Mouse (Mus musculus) frontal cortex, adult (tissue): ENCODE results near the gene Carns1.

Experiments used
- ATAC-seq: cut with Nextera tagmentation; 2 replicates; pipeline ENCODE4 v1.9.2; 2017; ENCODE audit warnings: mild to moderate bottlenecking, moderate library complexity, mixed read lengths; ENCODE audit not compliant: low TSS enrichment

Carns1 gene

DNA sequence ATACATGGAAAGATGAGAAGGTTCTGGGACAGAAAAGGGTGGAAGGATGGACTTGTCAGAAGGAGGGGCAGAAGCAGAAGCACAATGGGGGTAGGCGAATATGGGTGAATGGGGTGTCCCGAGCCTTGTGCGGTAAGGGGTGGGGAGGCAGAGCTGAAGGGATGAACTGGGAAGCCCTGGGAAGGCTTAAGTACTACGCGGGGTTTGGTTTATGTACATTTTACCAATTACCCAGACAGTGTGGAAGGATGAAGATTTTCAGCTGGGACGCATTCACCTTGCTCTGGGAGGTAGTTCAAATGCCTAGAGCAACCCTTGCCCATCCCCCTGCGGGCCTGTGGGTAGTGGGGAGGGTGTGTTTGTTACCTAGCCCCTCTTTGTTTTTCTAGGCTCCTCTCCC lies 26.9 kb upstream of the Carns1 start:
- ATAC-seq = 0 out of 2 replicates have a peak, but pooled peaks have one; percentile 22

DNA sequence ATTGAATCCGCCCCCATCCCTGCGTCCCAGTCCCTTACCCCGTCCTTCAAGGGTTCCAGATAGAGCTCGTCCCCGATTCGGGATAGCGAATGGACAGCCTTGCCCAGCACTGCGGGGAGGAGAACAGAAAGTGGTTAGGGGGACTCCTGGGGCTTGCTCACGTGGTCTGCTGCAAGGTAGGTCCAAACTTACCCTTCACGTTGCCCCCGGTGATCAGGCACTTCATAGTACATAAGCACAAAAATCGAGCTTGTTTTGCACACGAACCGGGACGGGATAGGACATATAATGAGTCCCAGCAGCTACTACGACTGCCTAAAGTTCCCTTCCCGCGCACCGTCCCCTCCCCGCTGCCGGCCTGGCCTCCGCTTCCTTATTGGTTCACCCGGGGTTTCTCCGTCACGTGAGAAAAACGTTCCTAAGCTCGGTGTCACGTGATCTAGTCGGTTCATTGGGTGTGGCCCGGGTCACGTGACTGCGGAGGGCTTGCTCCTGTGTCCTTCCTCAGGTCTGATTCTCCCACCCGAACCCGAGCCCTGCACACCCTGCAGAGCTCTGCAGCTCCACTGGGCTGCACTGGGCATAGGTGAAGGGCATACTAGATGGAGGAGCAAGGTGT lies 26.1 kb upstream of the Carns1 start, which contains the start of gene Rad9a:
TSS of gene Rad9a (minus strand) at position 372 of the 619 bp plus-strand sequence.
- ATAC-seq = peak; percentile 42

DNA sequence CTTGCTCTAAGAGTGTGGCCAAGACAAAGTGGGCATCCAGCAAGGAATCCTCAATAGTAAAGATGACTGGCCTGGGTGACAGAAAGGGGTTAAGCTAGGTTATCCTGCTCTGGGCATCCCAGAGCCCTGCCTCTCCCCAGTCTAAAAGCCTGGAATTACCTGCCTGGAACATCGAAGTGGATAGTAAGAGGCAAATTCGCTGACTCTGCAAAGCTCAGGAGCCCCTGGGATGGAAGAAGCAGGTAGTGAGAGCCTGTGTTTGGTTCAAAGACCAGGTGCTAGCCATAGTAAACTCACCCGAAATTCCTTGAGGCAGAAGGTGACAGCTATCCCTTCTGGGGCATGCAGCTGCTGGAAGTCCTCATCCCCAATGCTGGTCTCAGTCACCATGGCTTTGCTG lies 21.9 kb upstream of the Carns1 start:
- no peak for ATAC-seq

DNA sequence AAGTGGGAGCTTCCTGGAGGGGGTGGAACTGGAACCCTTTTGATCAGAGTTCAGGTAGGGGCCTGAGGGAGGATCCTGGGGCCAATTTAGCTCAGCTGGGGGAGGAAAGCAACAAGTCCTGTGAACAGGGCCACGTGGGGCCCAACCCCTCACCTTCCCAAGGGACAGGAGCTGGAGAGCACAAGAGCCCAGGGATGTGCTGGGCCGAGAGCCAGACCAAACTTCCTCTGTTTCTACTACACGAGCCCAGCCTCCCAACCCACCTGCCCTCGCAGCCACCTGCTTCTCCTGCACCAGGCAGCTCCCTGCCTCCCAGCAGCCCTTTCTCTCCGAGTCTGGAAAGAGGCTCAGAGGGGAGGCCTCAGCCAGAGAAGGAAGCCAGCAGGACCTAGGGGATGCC lies 21.3 kb upstream of the Carns1 start:
- no peak for ATAC-seq

DNA sequence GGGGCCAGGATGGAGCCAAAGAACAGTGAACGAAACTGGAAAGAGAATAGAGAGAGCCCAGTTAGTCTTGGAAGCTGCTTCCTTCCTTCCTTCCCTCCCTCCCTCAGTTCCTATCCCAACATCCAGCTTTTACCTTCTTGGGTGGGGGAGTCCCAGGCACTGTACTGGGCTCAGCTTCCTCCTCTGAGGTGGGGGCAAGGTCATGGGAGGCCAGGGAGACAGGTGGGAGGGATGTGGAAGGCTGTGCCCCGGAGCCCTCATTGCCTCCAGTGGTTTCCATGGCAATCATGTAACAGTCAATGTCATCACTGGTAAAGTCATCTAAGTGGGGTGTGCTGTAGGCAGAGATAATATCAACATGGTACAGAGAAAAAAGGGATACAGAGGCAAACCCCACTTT lies 20.8 kb upstream of the Carns1 start:
- ATAC-seq = no peak

DNA sequence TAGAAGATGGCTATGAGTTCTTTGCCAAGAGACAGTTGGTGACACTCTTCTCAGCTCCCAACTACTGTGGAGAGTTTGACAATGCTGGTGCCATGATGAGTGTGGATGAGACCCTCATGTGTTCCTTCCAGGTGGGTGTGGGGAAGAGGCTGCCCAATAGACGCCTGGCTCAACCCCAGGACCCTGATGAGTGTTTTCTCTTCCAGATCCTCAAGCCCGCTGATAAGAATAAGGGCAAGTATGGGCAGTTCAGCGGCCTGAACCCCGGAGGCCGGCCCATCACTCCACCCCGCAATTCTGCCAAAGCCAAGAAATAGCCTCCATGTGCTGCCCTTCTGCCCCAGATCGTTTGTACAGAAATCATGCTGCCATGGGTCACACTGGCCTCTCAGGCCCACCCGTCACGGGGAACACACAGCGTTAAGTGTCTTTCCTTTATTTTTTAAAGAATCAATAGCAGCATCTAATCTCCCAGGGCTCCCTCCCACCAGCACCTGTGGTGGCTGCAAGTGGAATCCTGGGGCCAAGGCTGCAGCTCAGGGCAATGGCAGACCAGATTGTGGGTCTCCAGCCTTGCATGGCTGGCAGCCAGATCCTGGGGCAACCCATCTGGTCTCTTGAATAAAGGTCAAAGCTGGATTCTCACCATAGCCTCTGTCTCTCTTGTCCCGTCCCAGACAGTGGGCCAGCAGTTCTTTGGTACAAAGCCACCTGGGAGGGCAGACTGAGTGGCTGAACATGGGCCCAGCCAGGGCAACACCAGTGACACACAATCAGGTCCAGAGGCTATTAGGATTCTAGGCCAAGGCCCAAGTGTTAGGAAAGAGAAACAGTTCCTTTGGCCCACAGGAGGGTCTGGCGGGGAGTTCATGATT lies 19.7 kb upstream of the Carns1 start:
- ATAC-seq = no peak

DNA sequence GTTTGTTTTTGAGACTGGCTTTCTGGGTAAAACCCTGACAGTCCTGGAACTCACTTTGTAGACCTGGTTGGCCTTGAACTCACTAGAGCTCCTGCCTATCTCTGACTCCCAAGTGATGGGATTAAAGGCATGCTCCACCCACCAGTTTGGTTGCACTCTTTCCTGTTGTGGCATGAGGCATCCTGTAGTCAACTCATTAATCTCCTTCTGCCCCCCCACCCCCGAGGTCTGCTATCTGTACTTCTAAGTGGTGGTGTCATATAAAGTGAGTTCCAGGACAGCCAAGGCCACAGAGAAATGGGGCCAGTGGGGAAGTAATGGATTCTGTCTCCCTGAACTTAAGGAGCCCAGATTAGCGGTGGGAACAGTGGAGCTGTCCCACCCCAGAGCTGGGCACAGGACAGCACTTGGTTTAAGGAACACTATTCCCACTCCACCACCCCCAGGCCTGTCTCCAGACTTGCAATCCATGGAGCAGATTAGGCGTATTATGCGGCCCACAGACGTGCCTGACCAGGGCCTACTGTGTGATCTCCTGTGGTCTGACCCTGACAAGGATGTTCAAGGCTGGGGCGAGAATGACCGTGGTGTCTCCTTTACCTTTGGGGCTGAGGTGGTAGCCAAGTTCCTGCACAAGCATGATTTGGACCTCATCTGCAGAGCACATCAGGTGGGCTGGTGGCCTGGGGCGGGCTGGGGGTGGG lies 18.9 kb upstream of the Carns1 start:
- no peak for ATAC-seq

DNA sequence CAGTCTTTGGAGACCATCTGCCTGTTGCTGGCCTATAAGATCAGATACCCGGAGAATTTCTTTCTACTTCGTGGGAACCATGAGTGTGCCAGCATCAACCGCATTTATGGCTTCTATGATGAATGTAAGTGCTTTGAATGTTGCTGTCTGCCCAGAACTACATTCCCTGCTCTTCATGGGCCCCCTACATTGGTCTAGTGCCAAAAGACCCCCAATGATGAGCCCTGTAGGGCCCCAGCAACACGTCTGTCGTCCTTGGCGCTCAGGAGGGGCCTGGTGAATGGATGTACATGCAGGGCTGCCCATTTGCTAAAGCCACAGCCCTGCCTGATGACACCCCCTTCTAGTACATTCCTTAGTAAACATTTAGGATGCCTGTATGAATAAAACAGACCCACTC lies 17.9 kb upstream of the Carns1 start:
- no peak for ATAC-seq

DNA sequence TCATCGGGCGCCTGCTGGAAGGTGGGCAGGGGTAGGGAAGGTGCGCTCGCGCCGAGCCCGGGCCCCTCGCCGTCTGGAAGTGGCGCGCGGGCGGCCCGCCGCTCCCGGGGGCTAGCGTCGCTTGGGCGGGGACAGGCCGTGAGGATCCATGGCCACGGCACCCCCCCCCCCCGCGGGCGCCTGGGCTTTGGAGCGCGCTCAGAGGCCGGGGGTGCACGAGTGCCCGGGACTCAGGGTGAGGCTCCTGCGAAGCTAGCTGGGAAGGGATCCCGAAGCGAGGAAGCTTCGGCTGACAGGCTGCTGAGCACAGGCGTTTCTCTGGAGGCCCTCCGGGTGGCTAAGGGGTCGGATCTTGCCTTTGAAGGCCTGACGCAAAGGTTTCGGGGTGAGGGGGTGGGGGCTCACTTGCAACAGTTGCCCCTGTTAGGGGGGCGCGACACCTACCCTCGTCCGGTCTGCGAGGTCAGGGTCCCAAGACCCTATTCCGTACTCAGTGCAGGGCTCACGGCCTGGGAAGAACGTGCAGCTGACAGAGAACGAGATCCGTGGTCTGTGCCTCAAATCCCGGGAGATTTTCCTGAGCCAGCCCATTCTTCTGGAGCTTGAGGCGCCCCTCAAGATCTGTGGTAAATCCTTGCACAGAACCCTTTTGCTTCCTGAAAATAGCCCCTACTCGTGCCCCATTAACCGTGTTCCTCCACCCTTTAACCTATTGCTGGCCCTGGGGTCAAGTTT lies 17.1 kb upstream of the Carns1 start:
- ATAC-seq = peak; percentile 15

DNA sequence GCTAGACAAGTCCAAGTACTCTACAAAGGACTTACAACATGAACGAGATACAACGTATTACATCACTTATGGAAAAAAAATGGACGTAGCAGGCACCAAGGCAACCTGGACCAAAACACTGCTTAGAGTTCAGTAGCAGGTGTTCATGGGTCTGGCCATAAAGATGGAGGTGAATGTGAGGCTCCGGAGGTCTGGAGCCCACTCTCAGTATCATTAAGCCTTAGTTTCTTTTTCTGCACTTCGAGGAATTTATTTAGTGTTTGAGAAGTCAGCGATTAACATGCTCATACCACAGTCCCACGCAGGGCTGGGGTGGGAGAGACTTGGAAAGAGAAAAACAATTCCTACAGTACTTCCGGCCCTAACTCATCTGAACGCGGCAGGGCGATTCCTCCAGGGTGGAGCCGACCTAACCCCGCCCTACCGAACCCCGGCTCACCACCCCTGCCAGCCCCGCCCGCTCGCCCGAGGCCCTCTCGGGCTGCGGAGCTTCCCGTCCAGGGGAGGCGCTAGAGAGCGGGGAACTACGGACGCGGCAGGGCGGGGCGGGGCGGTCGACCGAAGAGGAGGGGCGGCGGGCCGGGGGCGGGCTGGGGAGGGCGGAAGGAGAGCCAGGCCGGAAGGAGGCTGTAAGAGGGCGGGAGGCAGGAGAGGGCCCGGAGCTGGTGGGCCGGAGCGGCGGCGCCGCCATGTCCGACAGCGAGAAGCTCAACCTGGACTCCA lies 16.4 kb upstream of the Carns1 start, which contains the start of gene Ppp1ca:
TSS of gene Ppp1ca (plus strand) at position 538 of the 723 bp plus-strand sequence.
- ATAC-seq = peak; percentile 72

DNA sequence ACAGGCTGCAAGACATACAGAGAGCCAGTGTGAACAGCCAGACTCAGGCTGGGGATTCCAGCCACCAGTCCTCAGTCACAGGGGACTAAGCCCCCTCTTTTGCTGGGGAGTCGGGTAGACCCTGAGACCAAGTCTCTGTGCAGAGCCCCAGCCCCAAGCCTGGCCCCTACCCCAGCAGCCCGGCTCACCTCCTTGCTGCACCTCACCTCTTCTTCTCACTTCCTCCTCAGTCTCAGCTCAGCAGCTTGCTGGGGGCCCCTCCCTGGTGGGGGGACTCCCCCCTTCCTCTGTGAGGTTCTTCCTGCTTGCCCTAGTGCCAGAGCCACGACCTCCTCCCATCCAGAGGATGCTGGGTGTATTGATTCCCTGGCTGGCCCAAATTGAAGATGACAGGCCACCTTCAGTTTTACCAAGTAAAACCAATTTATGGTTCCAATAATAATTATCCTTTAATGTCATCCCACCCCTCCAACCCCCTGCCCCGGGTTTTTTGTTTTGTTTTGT lies 15.6 kb upstream of the Carns1 start, which contains the start of gene Tbc1d10c:
TSS of gene Tbc1d10c (minus strand) at position 454 of the 504 bp plus-strand sequence.
- ATAC-seq = no peak

DNA sequence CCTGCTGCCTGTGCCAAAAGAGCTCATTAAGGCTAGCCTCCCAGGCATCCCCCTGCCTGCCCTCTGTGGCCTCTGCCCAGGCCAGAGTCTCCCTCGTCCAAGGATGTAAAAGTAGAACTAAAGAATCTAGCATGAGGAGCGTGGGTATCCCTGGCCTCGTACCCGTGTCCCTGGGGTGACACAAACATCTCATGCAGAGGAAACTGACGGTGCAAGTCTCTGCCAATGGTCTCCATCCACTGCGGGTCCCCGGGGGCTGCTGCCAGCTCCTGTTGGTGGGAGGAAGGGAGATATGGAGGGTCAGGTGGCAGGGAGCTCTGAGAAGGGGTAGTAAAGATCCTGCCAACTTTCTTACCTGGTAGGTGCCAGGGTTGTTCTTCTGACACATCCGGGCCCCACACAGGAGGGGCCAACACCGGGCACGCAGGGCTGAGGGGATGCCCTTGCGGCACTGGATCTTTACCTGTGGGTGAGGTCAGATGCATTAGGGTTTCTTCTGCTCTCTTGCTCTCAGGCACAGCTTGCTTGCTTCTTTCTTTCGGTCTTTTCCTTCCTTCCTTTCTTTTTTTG lies 13.9 kb upstream of the Carns1 start:
- ATAC-seq = no peak

DNA sequence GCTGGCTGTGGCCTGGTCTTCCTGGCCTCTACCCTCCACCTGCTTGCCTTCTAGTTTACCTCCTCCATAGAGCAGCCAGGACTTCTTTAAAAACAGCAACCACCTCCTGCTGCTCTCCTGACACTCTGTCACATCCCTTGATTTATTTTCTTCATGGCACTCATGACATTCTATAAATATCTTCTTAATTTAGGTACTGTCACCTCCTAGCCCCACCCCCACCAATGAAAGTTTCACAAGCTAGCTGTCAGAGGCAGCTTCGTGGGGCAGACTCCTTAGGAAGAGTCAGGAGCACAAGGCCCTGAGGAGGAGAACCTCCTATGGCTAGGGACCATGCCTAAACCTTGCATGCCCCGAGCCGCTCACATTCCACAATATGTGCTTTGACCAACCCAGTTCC lies 12.0 kb upstream of the Carns1 start:
- ATAC-seq = no peak

DNA sequence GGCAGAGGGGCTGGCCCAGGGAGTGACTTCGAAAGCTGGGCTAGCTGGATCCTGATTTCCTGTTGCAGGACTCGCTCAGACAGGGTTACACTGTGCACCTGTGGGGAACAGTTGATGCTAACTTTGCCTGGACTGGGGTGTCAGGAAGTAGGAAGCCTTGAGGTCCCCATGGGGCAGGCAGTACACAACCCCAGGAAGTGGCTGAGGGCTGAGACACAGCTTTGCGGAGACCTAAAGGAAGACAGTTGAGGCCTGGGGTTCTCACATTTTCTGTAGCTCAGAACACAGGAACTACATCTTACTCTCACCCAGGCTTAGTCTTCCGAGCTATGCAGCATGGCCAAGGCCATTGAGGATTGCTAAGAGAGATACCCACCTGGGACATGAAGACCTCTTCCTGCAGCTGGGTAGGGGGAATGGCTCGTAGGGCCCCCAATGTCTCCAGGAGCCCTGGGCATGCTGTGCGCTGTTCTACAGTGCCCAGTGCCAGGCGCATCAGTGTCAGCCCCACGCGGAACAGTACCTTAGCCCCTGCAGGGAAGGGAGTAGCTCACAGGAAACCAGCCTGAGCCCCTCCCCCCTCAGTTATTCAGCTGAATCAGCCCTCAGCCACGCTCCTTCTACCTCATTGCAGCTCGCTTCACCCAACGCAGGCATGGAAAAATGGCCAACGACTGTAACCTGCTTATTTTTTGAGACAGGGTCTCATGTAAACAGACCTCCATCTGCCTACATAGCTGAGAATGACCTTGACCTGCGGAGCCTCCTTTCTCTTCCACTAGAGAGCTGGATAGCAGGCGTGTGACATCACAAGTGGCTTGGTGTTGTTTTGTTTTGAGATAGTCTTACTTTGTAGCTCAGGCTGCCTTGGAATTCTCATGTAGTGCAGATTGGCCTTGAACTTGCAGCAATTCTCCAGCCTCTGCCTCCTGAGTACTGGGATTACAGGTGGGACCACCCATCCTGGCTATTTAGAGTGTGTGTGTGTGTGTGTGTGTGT lies 10.0 kb upstream of the Carns1 start:
- no peak for ATAC-seq

DNA sequence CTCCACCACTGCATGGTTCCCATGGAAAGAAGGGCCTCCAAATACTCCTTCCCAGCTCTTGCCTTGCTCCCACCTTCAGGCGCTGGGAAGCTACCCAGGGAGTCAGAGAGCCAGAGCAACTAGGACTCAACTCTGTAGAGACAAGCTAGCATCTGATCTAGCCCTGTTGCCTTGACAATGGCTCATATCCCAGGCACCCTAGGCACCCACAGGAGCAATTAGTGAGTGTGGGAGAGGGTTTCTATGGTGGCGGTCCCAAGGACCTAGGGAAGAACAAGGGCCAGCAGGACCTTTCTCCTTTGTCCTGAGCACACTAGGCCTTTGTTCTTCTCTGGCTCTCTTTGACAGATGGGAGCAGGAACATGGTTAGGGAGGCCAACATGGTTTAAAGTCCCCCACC lies 8.4 kb upstream of the Carns1 start:
- peak; percentile 20; the same call in 1 of the 2 replicates for ATAC-seq

DNA sequence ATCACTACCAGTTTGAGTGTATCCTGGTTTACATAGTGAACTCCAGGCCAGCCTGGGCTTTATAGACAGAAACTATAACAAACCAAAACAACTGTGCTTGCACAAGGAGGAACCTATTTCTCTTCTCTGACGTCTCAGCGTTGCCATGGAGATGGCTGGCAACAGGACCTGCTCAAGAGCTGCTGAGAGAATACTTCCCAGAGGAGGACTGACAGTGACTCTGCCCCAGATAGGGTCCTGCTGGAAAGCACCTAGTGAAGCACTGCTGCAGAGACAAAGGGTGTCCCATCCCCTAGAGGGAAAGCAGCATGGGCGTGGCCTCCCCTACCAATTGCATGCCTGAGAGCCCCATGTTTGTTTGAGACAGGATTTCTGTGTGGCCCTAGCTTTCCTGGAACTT lies 6.6 kb upstream of the Carns1 start:
- peak; percentile 91; the same call in 1 of the 2 replicates for ATAC-seq

DNA sequence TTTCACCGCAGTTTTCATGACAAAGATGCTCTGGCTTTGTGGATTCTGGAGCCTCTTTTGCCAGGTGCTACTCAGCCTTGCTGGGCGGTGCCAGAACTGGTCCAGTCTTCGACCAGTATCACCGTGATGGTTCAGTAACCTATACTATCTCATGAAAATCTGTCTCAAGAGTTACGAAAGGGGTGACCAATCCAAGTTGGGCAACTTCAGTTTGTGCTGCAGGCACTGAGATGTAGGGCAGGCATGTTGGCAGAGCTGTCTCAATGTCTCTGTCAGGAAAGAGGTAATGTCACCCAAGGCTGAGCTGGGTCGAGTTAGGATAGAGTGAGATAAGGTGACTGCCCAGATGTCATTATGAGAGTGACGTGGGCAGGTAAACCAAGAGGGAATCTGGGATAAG lies 5.1 kb upstream of the Carns1 start:
- no peak for ATAC-seq

DNA sequence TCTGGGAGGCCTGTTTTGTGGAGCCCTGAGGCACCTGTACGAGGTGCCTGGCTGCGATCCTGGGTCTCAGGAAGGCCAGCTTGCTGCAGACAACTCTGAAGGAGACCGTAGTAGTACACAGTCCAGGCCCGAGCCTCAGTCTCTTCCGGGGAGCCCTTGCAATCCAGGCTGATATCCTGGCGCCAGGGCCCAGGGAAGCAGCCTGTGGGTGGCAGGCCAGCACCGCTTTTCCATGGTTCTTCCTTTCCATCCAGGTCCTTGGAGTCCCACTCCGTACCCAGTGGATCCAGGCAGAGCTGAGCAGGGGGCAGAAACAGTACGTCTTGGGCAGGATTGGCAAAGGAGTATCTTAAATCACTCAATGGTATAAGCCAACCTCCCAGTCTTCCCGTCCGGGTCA lies 2.4 kb downstream of the Carns1 start:
- ATAC-seq = no peak
